Mouse (Mus musculus): Measurements from ENCODE around the gene Kif17. TPM values are rescaled to one million over a fixed set of nuclear protein-coding genes. Genes with fewer than 3 reads are reported as not detected.

The Kif17 gene
- polyA plus RNA-seq, 1 experiment from 2014 or later, result 3.2 TPM

GRCm38 (mm10) chr4:138252231-138252630, 2.0 kb downstream of the Kif17 start:
- H3K27ac ChIP-seq, result no peak overlapping the region
- ATAC-seq (ENCODE audit: low FRiP score), result no peak
- H3K9ac ChIP-seq, result peak overlapping the region; percentile 70
- peaks cover 8% of the 10 kb centered on the region for H3K36me3 ChIP-seq (replicated peaks; ENCODE audit: control insufficient read depth, insufficient read depth)
- peak overlapping the region; percentile 84 for H3K4me2 ChIP-seq (replicated peaks)
- WGBS, result 14% methylated on average over 5 of the region's 5 CpGs
- H3K9me3 ChIP-seq (ENCODE audit: control insufficient read depth, low read length), result no peaks in the 10 kb centered on the region
- peak overlapping the region; percentile 54 for H3K4me3 ChIP-seq (replicated peaks; ENCODE audit: low read length)
- no peaks in the 10 kb centered on the region; the same call in 1 of the 2 replicates for H3K27me3 ChIP-seq (ENCODE audit: control insufficient read depth, insufficient read depth, low read length)
- DNase-seq (ENCODE audit: low spot score), result no peak
- peaks cover 21% of the 10 kb centered on the region; the same call in 1 of the 2 replicates for H3K4me1 ChIP-seq (replicated peaks; ENCODE audit: control insufficient read depth, insufficient read depth, low read length)

DNA sequence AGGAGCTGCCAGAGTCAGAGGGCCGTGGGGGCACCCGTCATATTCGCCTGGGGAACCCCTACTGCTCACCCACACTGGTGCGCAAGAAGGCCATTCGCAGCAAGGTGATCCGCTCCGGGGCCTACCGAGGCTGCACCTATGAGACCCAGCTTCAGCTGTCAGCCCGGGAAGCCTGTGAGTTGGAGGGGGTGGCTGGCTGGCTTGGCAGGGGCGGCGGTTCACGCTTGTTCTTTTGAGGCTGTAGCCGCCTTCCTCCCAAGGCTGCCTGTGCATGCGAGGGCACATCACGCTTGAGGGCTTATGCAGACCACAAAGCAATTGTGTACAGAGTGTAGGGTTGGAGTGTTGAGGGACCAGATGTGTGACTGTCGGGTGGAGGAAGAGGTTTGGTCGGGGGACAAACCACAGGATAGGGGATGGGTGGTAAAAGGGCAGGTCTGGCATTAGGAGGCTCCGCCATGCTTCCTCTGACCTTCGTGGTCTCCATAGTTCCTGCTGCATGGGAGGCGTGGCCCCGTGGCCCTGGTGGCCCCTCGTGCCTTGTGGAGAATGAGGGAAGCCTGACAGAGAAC, 7.0 kb downstream of the Kif17 start:
- no peak overlapping the region for H3K9ac ChIP-seq
- H3K4me2 ChIP-seq (replicated peaks), result no peak overlapping the region
- no peaks in the 10 kb centered on the region for H3K9me3 ChIP-seq (ENCODE audit: control insufficient read depth, low read length)
- no peaks in the 10 kb centered on the region; the same call in 1 of the 2 replicates for H3K27me3 ChIP-seq (ENCODE audit: control insufficient read depth, insufficient read depth, low read length)
- peaks cover 5% of the 10 kb centered on the region; the same call in 1 of the 2 replicates for H3K36me3 ChIP-seq (replicated peaks; ENCODE audit: control insufficient read depth, insufficient read depth)
- 82% methylated on average over 22 of the region's 22 CpGs for WGBS
- H3K4me1 ChIP-seq (replicated peaks; ENCODE audit: control insufficient read depth, insufficient read depth, low read length), result 0 out of 2 replicates have a peak, but pooled peaks cover 11% of the 10 kb centered on the region
- ATAC-seq (ENCODE audit: low FRiP score) (no peak), DNase-seq (ENCODE audit: low spot score) (no peak)
- H3K27ac ChIP-seq, result no peak overlapping the region
- no peak overlapping the region for H3K4me3 ChIP-seq (replicated peaks; ENCODE audit: low read length)

GRCm38 (mm10) chr4:138258663-138259062, 8.4 kb downstream of the Kif17 start:
- 87% methylated on average over 7 of the region's 7 CpGs for WGBS
- no peak overlapping the region for H3K27ac ChIP-seq
- no peak overlapping the region for H3K4me3 ChIP-seq (replicated peaks; ENCODE audit: low read length)
- H3K4me2 ChIP-seq (replicated peaks), result no peak overlapping the region
- H3K36me3 ChIP-seq (replicated peaks; ENCODE audit: control insufficient read depth, insufficient read depth), result peaks cover 5% of the 10 kb centered on the region; the same call in 1 of the 2 replicates
- 0 out of 2 replicates have a peak, but pooled peaks cover 3% of the 10 kb centered on the region for H3K27me3 ChIP-seq (ENCODE audit: control insufficient read depth, insufficient read depth, low read length)
- 0 out of 2 replicates have a peak, but pooled peaks cover 7% of the 10 kb centered on the region for H3K4me1 ChIP-seq (replicated peaks; ENCODE audit: control insufficient read depth, insufficient read depth, low read length)
- no peaks in the 10 kb centered on the region for H3K9me3 ChIP-seq (ENCODE audit: control insufficient read depth, low read length)
- ATAC-seq (ENCODE audit: low FRiP score) (no peak), DNase-seq (ENCODE audit: low spot score) (no peak)
- no peak overlapping the region for H3K9ac ChIP-seq

GRCm38 (mm10) chr4:138259482-138259881, 9.2 kb downstream of the Kif17 start:
- WGBS, result 88% methylated on average over 5 of the region's 5 CpGs
- Histone ChIP-seq H3K4me1 (replicated peaks; ENCODE audit: control insufficient read depth, insufficient read depth, low read length) (0 out of 2 replicates have a peak, but pooled peaks cover 7% of the 10 kb centered on the region), H3K4me2 (replicated peaks) (no peak overlapping the region), H3K4me3 (replicated peaks; ENCODE audit: low read length) (no peak overlapping the region), H3K36me3 (replicated peaks; ENCODE audit: control insufficient read depth, insufficient read depth) (peaks cover 5% of the 10 kb centered on the region; the same call in 1 of the 2 replicates), H3K27ac (no peak overlapping the region), H3K9me3 (ENCODE audit: control insufficient read depth, low read length) (no peaks in the 10 kb centered on the region), H3K27me3 (ENCODE audit: control insufficient read depth, insufficient read depth, low read length) (0 out of 2 replicates have a peak, but pooled peaks cover 3% of the 10 kb centered on the region), H3K9ac (no peak overlapping the region)
- no peak for DNase-seq (ENCODE audit: low spot score)
- no peak for ATAC-seq (ENCODE audit: low FRiP score)

- Histone ChIP-seq H3K9ac (peak overlapping the region; percentile 59), H3K36me3 (replicated peaks; ENCODE audit: control insufficient read depth, insufficient read depth) (0 out of 2 replicates have a peak, but pooled peaks cover 5% of the 10 kb centered on the region), H3K4me1 (replicated peaks; ENCODE audit: control insufficient read depth, insufficient read depth, low read length) (0 out of 2 replicates have a peak, but pooled peaks cover 7% of the 10 kb centered on the region), H3K9me3 (ENCODE audit: control insufficient read depth, low read length) (no peaks in the 10 kb centered on the region), H3K4me3 (replicated peaks; ENCODE audit: low read length) (peak overlapping the region; percentile 68), H3K27me3 (ENCODE audit: control insufficient read depth, insufficient read depth, low read length) (0 out of 2 replicates have a peak, but pooled peaks cover 3% of the 10 kb centered on the region), H3K27ac (peak overlapping the region; percentile 53), H3K4me2 (replicated peaks) (peak overlapping the region; percentile 91)
- ATAC-seq (ENCODE audit: low FRiP score) (peak; percentile 92), DNase-seq (ENCODE audit: low spot score) (peak; percentile 81)
- under 1% methylated on average over 61 of the region's 78 CpGs for WGBS
Observed at GRCm38 (mm10) chr4:138261843-138262681, 11.8 kb downstream of the Kif17 start.

DNA sequence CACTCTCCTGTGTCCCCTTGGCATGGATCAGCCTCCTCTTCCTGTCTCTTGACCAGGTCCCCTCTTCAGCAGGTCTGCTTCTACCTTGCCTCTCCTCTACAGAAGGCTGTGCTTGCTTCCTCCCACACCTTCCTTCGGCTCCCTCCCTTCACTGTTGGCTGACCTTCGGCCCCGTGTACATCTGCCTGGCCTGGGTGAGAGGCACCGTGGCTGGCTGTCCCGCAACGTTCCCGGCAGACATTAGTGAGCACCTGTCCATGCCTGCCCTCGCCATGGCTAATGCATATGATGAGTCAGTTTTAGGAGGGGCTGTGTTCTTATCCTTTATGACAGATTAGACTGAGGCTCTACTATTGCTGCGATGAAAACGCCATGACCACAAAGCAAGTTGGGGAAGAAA, 17.6 kb downstream of the Kif17 start:
- ATAC-seq (ENCODE audit: low FRiP score), result no peak
- Histone ChIP-seq H3K9ac (no peak overlapping the region), H3K27me3 (ENCODE audit: control insufficient read depth, insufficient read depth, low read length) (0 out of 2 replicates have a peak, but pooled peaks cover 3% of the 10 kb centered on the region), H3K27ac (no peak overlapping the region), H3K9me3 (ENCODE audit: control insufficient read depth, low read length) (no peaks in the 10 kb centered on the region), H3K36me3 (replicated peaks; ENCODE audit: control insufficient read depth, insufficient read depth) (no peaks in the 10 kb centered on the region), H3K4me3 (replicated peaks; ENCODE audit: low read length) (no peak overlapping the region), H3K4me1 (replicated peaks; ENCODE audit: control insufficient read depth, insufficient read depth, low read length) (no peaks in the 10 kb centered on the region), H3K4me2 (replicated peaks) (no peak overlapping the region)
- DNase-seq (ENCODE audit: low spot score), result no peak
- 95% methylated on average over 10 of the region's 10 CpGs for WGBS

DNA sequence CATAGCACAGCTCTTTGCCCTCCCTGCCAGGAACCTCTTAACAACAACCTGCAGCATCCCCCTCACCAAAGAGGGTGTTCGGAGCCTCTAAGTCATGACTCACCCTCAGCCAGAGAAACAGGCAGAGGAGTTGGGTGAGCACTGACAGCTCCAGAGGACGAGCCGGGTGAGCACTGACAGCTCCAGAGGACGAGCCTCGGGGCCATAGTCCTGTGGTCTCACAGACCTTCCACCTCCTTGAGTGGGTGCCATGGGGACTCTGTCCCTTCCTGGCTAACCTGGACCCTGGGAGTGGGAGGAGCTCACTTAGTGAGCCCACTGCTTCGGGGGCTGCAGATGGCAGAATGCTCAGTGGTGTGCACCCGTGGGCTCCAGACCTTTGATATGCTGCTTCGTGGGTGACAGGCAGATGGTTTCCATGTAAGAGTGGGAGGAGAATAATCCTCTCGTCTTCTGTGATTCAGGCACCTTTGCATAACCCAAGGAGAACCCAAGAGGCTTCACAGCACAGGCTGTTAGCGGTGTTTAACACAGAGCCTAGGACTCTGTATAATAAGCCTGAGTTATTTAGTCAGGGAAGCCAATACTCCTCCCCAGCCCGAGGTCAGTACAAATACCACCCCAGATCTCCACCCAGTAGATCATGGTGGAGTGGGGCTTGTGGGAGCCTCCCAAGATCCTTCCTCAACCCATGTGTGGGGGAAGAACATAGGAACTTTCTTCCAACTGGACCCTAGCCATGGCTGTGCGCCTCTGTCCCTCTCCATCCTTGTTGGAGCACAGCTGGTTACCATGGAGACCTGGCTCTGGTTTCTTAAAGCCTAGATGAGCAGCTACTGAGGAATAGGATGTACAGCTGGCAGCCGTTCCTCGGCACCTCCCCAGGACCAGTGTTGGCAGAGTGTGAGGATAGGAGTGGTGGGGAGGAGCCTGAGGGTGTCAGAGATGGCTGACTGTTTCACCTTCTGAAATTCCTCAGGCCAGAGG, 22.1 kb downstream of the Kif17 start:
- Histone ChIP-seq H3K36me3 (replicated peaks; ENCODE audit: control insufficient read depth, insufficient read depth) (no peaks in the 10 kb centered on the region), H3K4me3 (replicated peaks; ENCODE audit: low read length) (no peak overlapping the region), H3K27me3 (ENCODE audit: control insufficient read depth, insufficient read depth, low read length) (no peaks in the 10 kb centered on the region), H3K4me1 (replicated peaks; ENCODE audit: control insufficient read depth, insufficient read depth, low read length) (no peaks in the 10 kb centered on the region), H3K27ac (no peak overlapping the region), H3K9ac (no peak overlapping the region), H3K9me3 (ENCODE audit: control insufficient read depth, low read length) (no peaks in the 10 kb centered on the region), H3K4me2 (replicated peaks) (no peak overlapping the region)
- DNase-seq (ENCODE audit: low spot score) (peak; percentile 53), ATAC-seq (ENCODE audit: low FRiP score) (peak; percentile 37; the same call in 1 of the 2 replicates)
- 67% methylated on average over 14 of the region's 14 CpGs for WGBS

- no peaks in the 10 kb centered on the region for H3K36me3 ChIP-seq (replicated peaks; ENCODE audit: control insufficient read depth, insufficient read depth)
- WGBS, result 66% methylated on average over 7 of the region's 7 CpGs
- ATAC-seq (ENCODE audit: low FRiP score) (no peak), DNase-seq (ENCODE audit: low spot score) (no peak)
- H3K4me1 ChIP-seq (replicated peaks; ENCODE audit: control insufficient read depth, insufficient read depth, low read length), result no peaks in the 10 kb centered on the region
- no peak overlapping the region for H3K4me3 ChIP-seq (replicated peaks; ENCODE audit: low read length)
- H3K4me2 ChIP-seq (replicated peaks), result no peak overlapping the region
- H3K27ac ChIP-seq, result no peak overlapping the region
- H3K9ac ChIP-seq, result no peak overlapping the region
- no peaks in the 10 kb centered on the region for H3K9me3 ChIP-seq (ENCODE audit: control insufficient read depth, low read length)
- no peaks in the 10 kb centered on the region for H3K27me3 ChIP-seq (ENCODE audit: control insufficient read depth, insufficient read depth, low read length)
Observed at GRCm38 (mm10) chr4:138278346-138278745, 28.1 kb downstream of the Kif17 start.

Data from hindbrain, embryonic 14.5 days (tissue).